Mouse (Mus musculus): ENCODE data around the gene Mrps26.
A peak's percentile ranks its signal among the peaks of the same experiment; 100 is the strongest.
"Not testable (repeated sequence)": the region's sequence is repeated elsewhere in the genome, so short reads cannot be mapped to it uniquely, and the experiment has no call there.

The Mrps26 gene

DNA sequence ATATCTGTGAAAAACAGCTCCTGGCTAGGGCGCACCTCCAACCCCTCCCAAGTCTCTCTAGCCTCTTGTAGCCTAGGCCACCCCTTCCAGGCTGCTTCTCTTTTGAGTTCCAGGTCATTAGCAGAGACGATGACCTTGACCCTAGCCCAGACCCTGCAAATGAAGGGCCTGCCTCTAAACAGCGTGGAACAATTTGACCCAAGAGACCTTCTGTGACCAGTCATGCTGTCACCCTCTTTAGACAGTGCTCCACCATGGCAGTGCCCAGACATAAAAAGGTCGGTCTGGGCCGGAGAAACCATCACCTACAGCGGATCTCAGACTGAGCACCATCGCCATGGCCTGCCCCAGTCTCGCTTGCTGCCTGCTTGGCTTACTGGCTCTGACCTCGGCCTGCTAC lies 12.3 kb downstream of the Mrps26 start, which contains the start of gene Oxt:
TSS of gene Oxt (plus strand) at position 301 of the 400 bp plus-strand sequence.
- no peak for DNase-seq (ENCODE audit: low spot score in 2 of 2)

- not testable (repeated sequence) for DNase-seq (ENCODE audit: low spot score in 2 of 2)
Measured at GRCm38 (mm10) chr2:130576564-130576963, 13.0 kb downstream of the Mrps26 start.

DNA sequence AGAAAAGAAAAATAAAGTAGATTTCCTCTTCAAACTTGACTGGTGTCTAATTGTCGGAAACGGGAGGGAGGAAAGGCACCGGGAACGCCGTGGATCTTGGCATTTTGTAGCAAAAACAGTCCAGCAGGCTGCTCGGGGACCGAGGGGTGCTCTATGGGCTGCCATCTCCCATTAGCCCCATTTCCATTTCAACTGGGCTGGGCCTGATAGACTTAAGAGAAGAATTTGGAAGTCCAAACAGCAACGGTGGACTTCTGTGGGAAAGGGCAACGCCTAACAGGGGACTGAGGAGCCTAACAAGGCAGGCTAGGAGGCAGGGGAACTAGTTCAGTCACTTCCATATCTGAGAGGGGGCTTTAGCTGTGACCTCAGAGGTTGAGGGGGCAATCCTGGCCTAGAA lies 13.5 kb downstream of the Mrps26 start:
- DNase-seq (ENCODE audit: low spot score in 2 of 2), result no peak

DNA sequence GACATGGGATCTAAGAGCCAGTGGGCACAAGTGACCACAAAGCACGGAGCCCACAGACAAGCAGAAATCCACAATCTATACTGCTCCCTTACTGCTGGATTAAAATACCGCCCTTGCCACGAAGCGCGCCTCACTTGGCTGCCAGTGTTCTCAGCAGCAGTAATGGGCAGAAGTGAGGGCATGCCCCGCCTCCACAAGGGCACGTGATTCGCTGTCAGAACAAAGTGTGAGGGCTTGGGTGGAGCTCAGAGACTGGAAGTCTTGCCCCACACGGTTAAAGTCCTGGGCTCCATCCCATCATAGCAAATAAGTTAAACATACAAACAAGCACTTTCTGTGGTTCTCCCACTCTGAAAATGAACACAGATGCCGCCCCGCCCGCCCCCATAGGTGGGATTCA lies 14.1 kb downstream of the Mrps26 start:
- peak in 1 of 2 experiments; percentile 69 for DNase-seq (ENCODE audit: low spot score in 2 of 2)

GRCm38 (mm10) chr2:130578148-130578547 lies 14.6 kb downstream of the Mrps26 start:
- peak; percentile 50 to 61 for DNase-seq (ENCODE audit: low spot score in 2 of 2)

GRCm38 (mm10) chr2:130579791-130580190 lies 16.2 kb downstream of the Mrps26 start:
- DNase-seq (ENCODE audit: low spot score in 2 of 2), result no peak

DNA sequence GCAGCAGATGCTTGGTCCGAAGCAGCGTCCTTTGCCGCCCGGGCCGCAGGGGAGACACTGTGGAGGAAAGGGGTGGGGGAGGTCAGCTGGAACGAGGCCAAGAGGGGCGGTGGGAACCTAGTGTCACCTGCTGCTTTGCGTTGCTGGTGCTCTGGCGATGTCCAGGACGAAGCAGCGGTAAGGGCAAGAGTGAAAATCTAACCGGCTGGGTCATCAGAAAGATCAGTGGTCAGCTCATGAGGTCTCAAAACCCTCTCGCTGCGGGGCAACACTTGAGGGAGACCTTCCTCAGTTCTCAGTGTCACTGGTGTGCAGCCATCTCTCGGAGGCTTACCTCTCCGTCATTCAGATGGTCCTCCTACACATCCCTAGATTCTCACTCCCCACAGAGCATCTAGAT lies 17.7 kb downstream of the Mrps26 start:
- DNase-seq (ENCODE audit: low spot score in 2 of 2), result no peak

DNA sequence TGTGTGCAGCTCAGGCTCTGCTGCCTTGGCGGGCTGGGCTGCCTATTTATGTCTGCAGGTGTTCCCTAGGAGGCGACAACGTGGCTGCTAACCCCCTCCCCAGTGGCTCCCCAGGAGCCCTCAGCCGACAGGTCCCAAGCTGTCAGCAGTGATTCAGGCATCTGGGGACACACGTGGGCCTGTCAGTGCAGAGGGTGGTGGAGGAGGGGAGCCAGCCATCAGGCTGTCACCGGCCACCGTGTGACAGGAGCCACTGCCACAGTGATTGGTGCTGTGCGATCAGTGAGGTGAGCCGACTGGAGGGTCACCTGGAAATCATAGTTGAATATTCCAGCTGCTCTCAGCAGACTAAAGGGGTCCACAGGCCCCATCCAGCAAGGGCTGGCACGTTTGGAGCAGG lies 19.0 kb downstream of the Mrps26 start, which contains the start of gene Avp:
TSS of gene Avp (minus strand) at position 3 of the 400 bp plus-strand sequence.
- DNase-seq (ENCODE audit: low spot score in 2 of 2), result no peak

DNA sequence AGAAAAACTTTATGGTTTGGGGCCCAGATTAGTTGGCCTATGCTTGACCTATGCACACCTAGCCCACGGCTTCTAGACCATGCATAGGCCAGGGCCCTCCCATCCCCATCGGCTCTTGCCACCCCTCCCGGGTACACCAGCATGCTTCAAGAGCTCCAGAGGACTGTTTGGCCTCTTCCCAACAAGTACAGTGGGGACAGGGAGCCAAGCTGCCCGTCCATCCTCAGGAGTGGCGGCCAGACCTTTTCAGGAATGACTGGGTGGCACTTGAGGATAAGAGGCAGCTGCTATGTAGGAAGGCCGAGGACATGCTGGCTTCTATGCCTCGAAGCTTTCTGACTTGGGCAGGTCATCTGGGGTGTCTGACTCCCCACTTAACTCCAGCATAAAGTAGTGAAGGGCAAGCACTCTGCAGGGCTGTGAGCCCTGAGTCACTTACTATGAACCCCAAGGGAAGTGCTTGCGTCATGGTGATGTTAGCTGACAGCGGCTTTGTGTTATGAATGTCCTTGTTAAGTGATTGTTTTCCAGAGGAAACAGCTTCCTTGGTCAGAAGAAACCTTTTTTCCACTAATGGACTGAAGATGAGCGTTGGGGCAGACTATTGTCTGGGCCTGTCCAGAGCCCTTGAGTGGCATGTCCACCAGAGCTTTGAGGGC lies 20.5 kb downstream of the Mrps26 start:
- DNase-seq (ENCODE audit: low spot score in 2 of 2), result no peak

DNA sequence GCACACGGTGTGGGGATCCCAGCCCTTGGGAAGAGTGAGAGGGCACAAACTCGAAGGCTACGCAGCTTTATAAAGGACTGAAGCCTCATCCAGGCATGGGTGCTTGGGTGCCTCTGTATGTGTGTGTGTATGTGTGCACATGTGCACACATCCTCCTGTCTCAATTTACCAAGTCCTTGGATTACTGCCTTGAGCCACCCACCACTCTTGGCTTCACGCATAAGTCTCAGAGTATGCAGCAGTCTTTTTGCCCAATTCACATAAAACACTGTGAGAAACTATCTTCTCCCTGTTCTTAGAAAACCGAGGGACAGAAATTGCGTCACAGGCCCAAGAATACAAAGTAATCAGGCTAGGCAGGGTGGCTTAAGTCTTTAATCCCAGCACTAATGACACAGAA lies 22.5 kb downstream of the Mrps26 start:
- DNase-seq (ENCODE audit: low spot score in 2 of 2), result no peak

DNA sequence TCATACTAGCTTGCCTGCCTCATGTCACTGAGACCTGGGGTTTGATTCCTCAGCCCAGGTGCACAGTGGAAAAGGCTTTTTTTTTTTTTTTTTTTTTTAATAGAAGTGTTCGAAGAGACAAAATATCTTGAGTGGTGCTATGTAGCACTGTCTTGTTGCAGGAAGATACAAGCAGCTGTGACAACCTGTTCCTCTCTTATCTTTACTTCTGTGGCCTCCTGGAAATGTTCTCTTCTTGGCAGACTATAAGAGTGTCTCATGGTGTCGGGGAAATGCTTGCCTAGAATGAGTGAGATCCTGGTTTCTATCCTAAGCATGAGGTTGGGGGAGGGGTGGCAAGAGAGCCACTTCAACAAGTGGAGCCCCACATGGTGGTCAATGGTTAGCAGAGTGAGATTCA lies 24.8 kb downstream of the Mrps26 start:
- no peak for DNase-seq (ENCODE audit: low spot score in 2 of 2)

GRCm38 (mm10) chr2:130589157-130589556 lies 25.6 kb downstream of the Mrps26 start:
- DNase-seq (ENCODE audit: low spot score in 2 of 2), result no peak

GRCm38 (mm10) chr2:130589761-130590160 lies 26.2 kb downstream of the Mrps26 start:
- DNase-seq (ENCODE audit: low spot score in 2 of 2), result no peak

DNA sequence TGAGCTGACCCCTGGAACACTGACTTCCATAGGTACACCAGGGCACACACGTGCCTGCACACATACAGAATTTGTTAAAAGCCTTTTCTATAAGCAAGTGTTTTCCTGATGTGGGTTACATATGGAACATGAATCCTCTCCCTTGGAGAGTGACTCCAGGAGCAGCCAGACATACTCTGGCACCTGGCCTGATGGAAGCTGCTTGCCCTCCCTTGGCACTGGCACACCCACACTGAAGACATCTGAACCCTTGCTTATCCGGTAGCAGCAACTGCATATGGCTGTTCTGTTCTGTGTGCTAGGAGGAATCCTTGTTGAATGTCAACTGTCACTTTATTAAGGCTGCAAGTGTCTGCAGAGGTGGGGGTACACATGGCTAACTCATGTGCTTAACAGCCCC lies 27.5 kb downstream of the Mrps26 start:
- no peak for DNase-seq (ENCODE audit: low spot score in 2 of 2)

- no peak for DNase-seq (ENCODE audit: low spot score in 2 of 2)
Measured at GRCm38 (mm10) chr2:130595596-130595995, 32.1 kb downstream of the Mrps26 start.

DNA sequence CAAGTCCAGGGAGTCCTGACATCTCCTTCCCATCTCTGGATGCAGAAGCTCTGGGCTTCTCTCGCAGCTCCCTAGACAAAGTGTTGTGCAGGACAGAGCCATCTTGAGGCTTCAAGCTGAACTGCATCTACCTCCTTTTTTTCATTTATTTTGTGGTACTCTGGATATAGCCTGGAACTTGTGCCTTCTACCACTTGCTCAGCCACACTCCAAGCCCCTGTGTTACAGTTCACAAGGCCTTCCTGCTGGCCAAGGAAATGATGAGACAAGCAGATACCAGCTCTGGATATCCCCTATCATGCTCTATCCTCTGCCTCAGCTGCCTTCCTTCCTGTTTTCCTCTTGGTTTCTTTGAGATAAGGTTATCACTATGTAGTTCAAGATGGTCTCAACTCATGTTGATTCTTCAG lies 34.1 kb downstream of the Mrps26 start:
- DNase-seq (ENCODE audit: low spot score in 2 of 2), result no peak

DNA sequence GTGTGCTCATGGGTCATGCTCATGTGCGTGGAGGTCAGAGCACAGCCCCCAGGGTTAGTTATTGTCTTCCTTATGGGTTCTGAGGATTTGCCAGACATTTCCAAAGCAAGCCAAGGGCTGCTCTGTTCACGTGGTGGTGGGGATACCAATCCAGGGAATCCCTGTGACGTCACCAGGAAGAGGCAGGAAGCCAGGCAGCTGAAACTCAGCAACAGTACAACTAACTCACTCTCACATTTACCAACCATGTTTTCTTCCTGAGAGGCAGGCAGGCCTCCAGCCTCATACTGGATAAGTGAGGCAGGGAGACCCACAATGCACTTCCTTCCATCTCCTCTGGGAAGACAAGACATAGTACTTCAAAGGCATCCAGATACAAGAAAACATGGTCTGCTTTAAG lies 34.9 kb downstream of the Mrps26 start:
- DNase-seq (ENCODE audit: low spot score in 2 of 2), result no peak

- DNase-seq (ENCODE audit: low spot score in 2 of 2), result no peak
Measured at GRCm38 (mm10) chr2:130602195-130602594, 38.7 kb downstream of the Mrps26 start.

DNA sequence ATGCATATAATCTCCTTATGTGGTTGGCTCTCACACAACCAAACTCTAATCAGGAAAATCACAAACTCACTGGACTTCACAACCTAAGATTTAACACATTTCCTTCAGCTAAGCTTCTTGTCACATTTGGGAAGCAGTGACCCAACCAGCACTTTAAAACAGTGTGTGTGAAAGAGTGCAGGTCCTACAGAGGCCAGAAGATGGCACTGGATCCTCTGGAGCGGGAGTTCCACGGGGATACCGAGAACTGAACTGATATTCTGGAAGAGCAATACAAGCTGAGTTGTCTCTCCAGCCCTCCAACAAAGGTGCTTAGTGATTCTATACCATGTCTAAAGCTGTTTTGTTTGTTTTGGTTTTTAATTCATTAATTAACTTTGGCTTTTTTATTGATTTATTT lies 49.5 kb downstream of the Mrps26 start:
- DNase-seq (ENCODE audit: low spot score in 2 of 2), result no peak

Data from urinary bladder, postnatal 36 days (tissue).